Mouse (Mus musculus): ENCODE data around the gene Ppig. TPM values are rescaled to one million over a fixed set of nuclear protein-coding genes. Genes with fewer than 3 reads are reported as not detected.

Gene Ppig
- polyA plus RNA-seq, 1 experiment from 2014 or later = 134 TPM

DNA sequence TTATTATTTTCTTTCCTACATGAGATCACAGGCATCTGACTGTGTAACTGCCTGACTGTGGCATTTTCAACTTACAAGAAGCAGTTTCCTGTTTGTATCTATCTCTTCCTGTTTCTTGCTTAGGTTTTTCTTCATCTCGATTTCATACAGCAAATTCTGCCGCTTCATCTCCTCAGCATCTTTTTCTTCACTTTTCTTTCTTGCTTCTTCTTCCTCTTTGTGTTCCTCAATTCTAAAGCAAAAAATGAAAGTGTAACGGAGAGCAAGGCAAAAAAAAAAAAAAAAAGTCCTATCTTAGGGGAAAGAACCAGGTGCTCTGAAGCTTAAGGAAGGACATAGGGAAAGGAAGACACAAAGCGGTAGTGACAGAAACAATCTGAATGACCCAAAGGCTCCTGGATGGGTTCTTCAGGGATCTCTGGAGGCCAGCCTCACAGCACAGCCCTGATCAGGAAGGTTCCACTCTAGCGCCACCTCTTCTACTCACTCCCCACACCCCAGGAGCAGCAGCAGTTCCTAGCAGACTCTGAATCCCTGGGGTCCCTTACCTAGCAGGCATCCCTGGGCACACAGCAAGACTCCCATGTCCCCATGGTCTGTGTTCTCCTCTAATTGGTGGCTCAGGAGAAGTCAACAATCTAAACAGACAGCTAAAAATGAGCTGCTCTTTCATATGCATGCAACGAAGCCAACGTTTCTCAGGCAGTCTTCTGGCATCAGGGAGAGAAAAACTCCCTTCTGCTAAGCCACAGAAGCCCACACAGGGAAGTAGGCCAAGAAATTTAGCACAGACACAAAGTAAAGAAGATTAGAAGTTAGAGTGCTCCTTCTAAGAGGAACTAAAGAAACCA, 55.9 kb downstream of the Ppig start:
- H3K4me1 ChIP-seq = no peaks in the 10 kb centered on the region
- H3K9me3 ChIP-seq (replicated peaks) = no peaks in the 10 kb centered on the region
- 78% methylated on average over 7 of the region's 7 CpGs for WGBS
- H3K27me3 ChIP-seq (ENCODE audit: low read depth, poor library complexity, severe bottlenecking) = no peaks in the 10 kb centered on the region
- H3K36me3 ChIP-seq = peaks cover 54% of the 10 kb centered on the region
- H3K27ac ChIP-seq (replicated peaks) = no peak overlapping the region
- no peak for DNase-seq (ENCODE audit: low spot score)
- H3K4me3 ChIP-seq = no peak overlapping the region

DNA sequence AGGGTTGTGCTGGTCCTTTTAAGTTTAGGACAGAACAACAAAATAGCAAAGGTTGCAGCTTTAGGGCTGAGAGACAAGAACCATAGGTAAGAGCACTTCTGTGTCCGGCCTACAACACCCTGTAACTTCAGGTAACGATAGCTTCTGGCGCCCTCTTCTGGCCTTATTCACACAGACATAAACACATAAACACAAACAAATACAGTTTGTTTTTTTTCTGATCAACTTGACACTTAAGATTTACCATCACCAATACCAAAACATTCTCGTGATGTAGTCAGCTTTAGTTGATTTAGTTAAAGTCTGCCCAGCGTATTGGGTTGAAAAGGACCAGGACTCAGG, 56.5 kb downstream of the Ppig start:
- Histone ChIP-seq H3K27me3 (ENCODE audit: low read depth, poor library complexity, severe bottlenecking) (no peaks in the 10 kb centered on the region), H3K27ac (replicated peaks) (no peak overlapping the region), H3K9me3 (replicated peaks) (no peaks in the 10 kb centered on the region), H3K4me1 (no peaks in the 10 kb centered on the region), H3K4me3 (no peak overlapping the region), H3K36me3 (peaks cover 48% of the 10 kb centered on the region)
- WGBS = 48% methylated on average over 5 of the region's 5 CpGs
- DNase-seq (ENCODE audit: low spot score) = no peak

DNA sequence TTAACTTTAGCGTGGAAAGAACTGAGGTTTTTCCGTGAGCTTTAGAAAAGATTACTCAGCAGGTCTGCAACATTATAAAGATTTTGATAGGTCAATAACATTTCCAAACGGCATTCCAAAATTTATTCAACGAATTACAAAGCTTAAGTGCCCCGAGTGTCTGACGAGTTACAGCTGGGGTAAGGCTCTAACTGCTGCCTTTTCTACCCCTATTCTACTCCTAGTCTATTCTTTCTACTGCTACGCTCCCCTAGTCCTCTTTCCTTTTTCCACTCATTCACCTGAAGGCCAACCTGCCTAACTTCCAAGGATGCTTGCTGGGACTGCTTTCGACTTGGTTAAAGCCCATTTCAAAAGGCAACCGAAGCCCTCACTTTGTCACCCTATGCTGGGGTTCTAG, 66.6 kb downstream of the Ppig start:
- 28% methylated on average over 9 of the region's 9 CpGs for WGBS
- Histone ChIP-seq H3K4me3 (peak overlapping the region; percentile 71), H3K36me3 (peaks cover 48% of the 10 kb centered on the region), H3K27ac (replicated peaks) (peak overlapping the region; percentile 90), H3K9me3 (replicated peaks) (no peaks in the 10 kb centered on the region), H3K27me3 (ENCODE audit: low read depth, poor library complexity, severe bottlenecking) (no peaks in the 10 kb centered on the region), H3K4me1 (peaks cover 17% of the 10 kb centered on the region)
- DNase-seq (ENCODE audit: low spot score) = no peak

DNA sequence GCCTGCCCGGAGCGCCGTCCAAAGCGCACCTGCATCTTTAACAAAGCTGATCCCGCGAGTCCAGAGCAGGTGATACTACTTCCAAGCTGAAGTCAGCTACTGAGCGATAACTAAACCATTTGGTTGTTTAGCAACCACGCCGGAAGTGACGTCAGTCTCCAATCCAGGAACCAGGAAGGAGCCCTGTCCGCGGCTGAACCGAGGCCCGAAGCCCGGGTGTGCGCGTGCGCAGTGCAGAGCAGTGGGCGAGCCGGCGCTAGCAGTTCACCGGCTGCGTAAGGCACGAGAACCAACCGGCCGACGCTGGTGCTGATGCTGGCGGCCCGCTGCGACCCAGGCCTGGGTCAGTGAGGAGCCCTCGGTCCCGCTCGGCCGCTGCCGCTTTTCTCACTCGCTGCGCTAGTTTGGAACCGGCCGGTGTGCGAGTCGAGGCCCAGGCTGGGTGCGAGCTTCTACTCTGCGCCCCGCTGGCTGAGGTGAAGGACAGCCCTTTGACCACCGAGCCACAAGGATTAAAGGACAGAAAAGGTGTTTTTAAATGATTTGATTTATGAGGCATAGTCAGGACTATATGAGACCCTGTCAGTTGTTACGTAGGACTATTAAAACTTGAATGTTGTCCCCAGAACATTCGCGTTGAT, 67.2 kb downstream of the Ppig start, which contains the start of the genes Ccdc173 and Phospho2:
Gene Ccdc173, minus strand, starts transcription at position 147 of the 641 bp plus-strand sequence.
Gene Phospho2, plus strand, starts transcription at position 195 of the 641 bp plus-strand sequence.
- Histone ChIP-seq H3K9me3 (replicated peaks) (no peaks in the 10 kb centered on the region), H3K27me3 (ENCODE audit: low read depth, poor library complexity, severe bottlenecking) (no peaks in the 10 kb centered on the region), H3K4me3 (peak within 1 kb of the TSS; percentile 71), H3K4me1 (peaks cover 17% of the 10 kb centered on the region), H3K36me3 (peaks cover 48% of the 10 kb centered on the region), H3K27ac (replicated peaks) (peak within 1 kb of the TSS; percentile 90)
- DNase-seq (ENCODE audit: low spot score) = peak; percentile 99
- 2% methylated on average over 48 of the region's 48 CpGs for WGBS

DNA sequence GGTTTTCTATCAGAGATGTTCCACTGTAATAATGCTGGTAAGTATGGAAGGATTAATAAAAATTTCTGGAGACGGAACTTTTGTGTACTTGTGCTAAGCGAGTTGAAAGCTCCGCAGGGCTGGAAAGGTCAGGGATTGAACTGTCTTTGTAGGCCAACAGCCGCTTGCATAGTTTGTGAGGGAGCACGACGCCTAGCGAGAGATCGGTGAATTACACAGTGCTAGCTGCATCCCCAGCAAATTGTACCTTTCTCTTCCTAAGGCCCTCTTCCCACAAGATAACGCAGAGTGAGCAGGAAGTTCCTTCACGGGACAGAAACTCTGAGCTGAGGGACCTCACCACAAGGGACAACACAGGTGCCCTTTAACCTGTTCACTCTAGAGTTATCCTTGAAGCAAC, 67.9 kb downstream of the Ppig start:
- 1% methylated on average over 10 of the region's 10 CpGs for WGBS
- peak; percentile 85 for DNase-seq (ENCODE audit: low spot score)
- H3K4me3 ChIP-seq = peak overlapping the region; percentile 71
- peaks cover 17% of the 10 kb centered on the region for H3K4me1 ChIP-seq
- H3K9me3 ChIP-seq (replicated peaks) = no peaks in the 10 kb centered on the region
- peak overlapping the region; percentile 90; the same call in 1 of the 2 replicates for H3K27ac ChIP-seq (replicated peaks)
- no peaks in the 10 kb centered on the region for H3K27me3 ChIP-seq (ENCODE audit: low read depth, poor library complexity, severe bottlenecking)
- peaks cover 50% of the 10 kb centered on the region for H3K36me3 ChIP-seq

DNA sequence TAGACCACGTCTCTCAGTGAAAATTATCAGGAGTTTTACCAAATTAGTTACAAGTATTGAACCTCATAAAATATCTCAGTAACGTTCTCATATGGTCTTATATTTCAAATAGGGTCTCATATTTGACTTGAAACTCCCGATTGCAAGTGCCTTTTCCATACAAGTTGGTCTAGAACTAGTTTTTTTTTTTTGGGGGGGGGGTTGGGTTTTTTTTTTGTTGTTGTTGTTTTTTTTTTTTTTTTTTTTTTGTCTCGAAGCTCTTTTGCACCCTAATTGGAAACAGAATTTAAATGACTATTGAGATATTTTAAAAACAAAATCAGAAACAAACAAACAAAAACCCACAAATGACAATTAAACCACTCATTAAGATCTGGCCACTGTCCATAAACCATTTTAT, 68.4 kb downstream of the Ppig start:
- H3K27me3 ChIP-seq (ENCODE audit: low read depth, poor library complexity, severe bottlenecking) = no peaks in the 10 kb centered on the region
- no peak for DNase-seq (ENCODE audit: low spot score)
- H3K9me3 ChIP-seq (replicated peaks) = no peaks in the 10 kb centered on the region
- H3K27ac ChIP-seq (replicated peaks) = no peak overlapping the region
- peaks cover 50% of the 10 kb centered on the region for H3K36me3 ChIP-seq
- 69% methylated on average over 4 of the region's 4 CpGs for WGBS
- peak overlapping the region; percentile 71; the same call in 1 of the 2 replicates for H3K4me3 ChIP-seq
- H3K4me1 ChIP-seq = peaks cover 17% of the 10 kb centered on the region

DNA sequence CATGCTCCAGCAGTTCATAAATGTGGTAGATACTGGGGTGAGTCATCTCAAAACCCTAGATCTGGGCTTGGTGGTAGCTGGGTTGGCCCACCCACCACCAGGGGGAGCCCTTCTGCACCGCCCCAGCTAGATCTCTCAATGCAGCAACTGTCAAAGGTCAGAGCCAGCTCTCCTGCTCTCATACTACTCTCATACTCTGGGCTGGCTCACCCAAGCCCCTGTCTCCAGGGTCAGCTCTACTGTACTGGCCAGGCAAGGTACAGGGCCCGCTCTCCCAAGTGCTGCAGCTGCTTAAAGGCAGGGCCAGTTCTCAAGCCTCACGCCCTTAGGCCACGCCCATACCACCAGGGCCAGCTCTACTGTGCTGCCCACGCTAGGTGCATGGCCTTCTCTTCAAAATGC, 80.6 kb downstream of the Ppig start:
- H3K27ac ChIP-seq (replicated peaks) = no peak overlapping the region
- H3K4me1 ChIP-seq = no peaks in the 10 kb centered on the region
- H3K36me3 ChIP-seq = peaks cover 4% of the 10 kb centered on the region
- 61% methylated on average over 5 of the region's 5 CpGs for WGBS
- no peaks in the 10 kb centered on the region; the same call in 1 of the 2 replicates for H3K9me3 ChIP-seq (replicated peaks)
- H3K27me3 ChIP-seq (ENCODE audit: low read depth, poor library complexity, severe bottlenecking) = 0 out of 2 replicates have a peak, but pooled peaks cover 3% of the 10 kb centered on the region
- no peak overlapping the region for H3K4me3 ChIP-seq
- peak; percentile 44 for DNase-seq (ENCODE audit: low spot score)

Other genes starting within 250 kb of the Ppig start
- gene Lrp2, start 136.5 kb upstream of the Ppig start, polyA plus RNA-seq (2016; fragmentation: Nextera tagmentation; extraction: Ambion mirVana) = 2.8 and 3.4 TPM in 2 replicates
- 13.8 and 14.6 TPM in 2 replicates for gene Bbs5, start 75.4 kb upstream of the Ppig start, polyA plus RNA-seq (2016; fragmentation: Nextera tagmentation; extraction: Ambion mirVana)
- 0.09 and 0.15 TPM in 2 replicates for gene Klhl41, start 52.4 kb upstream of the Ppig start, polyA plus RNA-seq (2016; fragmentation: Nextera tagmentation; extraction: Ambion mirVana)
- 15.8 and 17.7 TPM in 2 replicates for gene Fastkd1, start 9.0 kb upstream of the Ppig start, polyA plus RNA-seq (2016; fragmentation: Nextera tagmentation; extraction: Ambion mirVana)
- gene Ccdc173, start 67.0 kb downstream of the Ppig start, polyA plus RNA-seq (2016; fragmentation: Nextera tagmentation; extraction: Ambion mirVana) = 3.5 and 4.2 TPM in 2 replicates
- 30.4 and 32.8 TPM in 2 replicates for gene Phospho2, start 67.1 kb downstream of the Ppig start, polyA plus RNA-seq (2016; fragmentation: Nextera tagmentation; extraction: Ambion mirVana)
- gene Klhl23, start 99.4 kb downstream of the Ppig start, polyA plus RNA-seq (2016; fragmentation: Nextera tagmentation; extraction: Ambion mirVana) = 26.7 and 32.2 TPM in 2 replicates
- gene Ssb, start 139.0 kb downstream of the Ppig start, polyA plus RNA-seq (2016; fragmentation: Nextera tagmentation; extraction: Ambion mirVana) = 354 and 383 TPM in 2 replicates
- 43.4 and 44.7 TPM in 2 replicates for gene Mettl5, start 163.1 kb downstream of the Ppig start, polyA plus RNA-seq (2016; fragmentation: Nextera tagmentation; extraction: Ambion mirVana)
- 11.7 and 15.9 TPM in 2 replicates for gene Ubr3, start 174.7 kb downstream of the Ppig start, polyA plus RNA-seq (2016; fragmentation: Nextera tagmentation; extraction: Ambion mirVana)

Measured in midbrain, embryonic 10.5 days (tissue).